Mouse (Mus musculus) Patski (cell line): ENCODE data around the gene Zfyve1. TPM values are rescaled to one million over a fixed set of nuclear protein-coding genes. Genes with fewer than 3 reads are reported as not detected.
"Not testable (repeated sequence)": the region's sequence is repeated elsewhere in the genome, so short reads cannot be mapped to it uniquely, and the experiment has no call there.

Experiments
- ATAC-seq: fragments of 100-300 bp; one replicate; pipeline ENCODE4 v1.8.0; 2021
- CTCF ChIA-PET: fragments of 350-600 bp; sonication (Branson Sonifier 250); formaldehyde crosslinking; loops from one replicate; lab custom pipeline; 2022; ENCODE audit warnings: inconsistent platforms; lab: Charles Lee
- POLR2A ChIA-PET: fragments of 350-600 bp; sonication (Branson Sonifier 250); formaldehyde crosslinking; loops from one replicate; lab custom pipeline; 2022; ENCODE audit warnings: antibody characterized with exemption, inconsistent platforms; lab: Charles Lee
- DNase-seq: peaks from one replicate; pipeline ENCODE4 v3.0.0-alpha.2; 2011; ENCODE audit warnings: low read depth, low spot score
- H3K27me3 ChIP-seq: fragments of 371-371 bp; one replicate; pipeline ENCODE4 v1.5.1; 2021
- CTCF ChIP-seq: fragments of 100-300 bp; IDR thresholded peaks from one replicate; pipeline ENCODE4 v1.5.1; 2021
- in situ Hi-C: fragments of 300-500 bp; cut with MboI; formaldehyde crosslinking; loops from 3 replicates; pipeline ENCODE4 v1.11.1; 2018; ENCODE audit warnings: low pct_unique_long_range_greater_than_20kb, mixed read lengths
- polyA plus RNA-seq: library from polyadenylated mRNA; unstranded; gene quantifications from one replicate; pipeline ENCODE4 v1.2.3, GENCODE M21; 2021

The Zfyve1 gene
- polyA plus RNA-seq: 47.2 TPM

- in situ Hi-C loops: no loop called here
- no peaks in the 10 kb centered on the region for H3K27me3 ChIP-seq
- POLR2A ChIA-PET: interaction anchor here (0.7 kb wide), 1 partner anchor 650 kb away, joined by 5 read pairs; no protein-coding TSS in a partner anchor
- CTCF ChIA-PET: interaction anchor here (0.7 to 1.2 kb wide), 2 partner anchors 10 to 27 kb away, joined by 3 read pairs; no protein-coding TSS in a partner anchor
- DNase-seq (peak; percentile 81), ATAC-seq (peak; percentile 98)
- no peak for TF ChIP-seq CTCF
These were observed at the start of gene Zfyve1 for GRCm38 (mm10) chr12:83597025-83597501. TSS of gene Zfyve1 (minus strand) at chr12:83597222.

- ChIA-PET POLR2A (no interaction called here), CTCF (interaction anchor here (1.0 kb wide), 1 partner anchor 27 kb away, joined by 3 read pairs; no protein-coding TSS in a partner anchor)
- in situ Hi-C loops: no loop called here
- ATAC-seq (no peak), DNase-seq (no peak)
- TF ChIP-seq CTCF: no peak
- H3K27me3 ChIP-seq: no peaks in the 10 kb centered on the region
These were observed 46.1 kb upstream of the Zfyve1 start for GRCm38 (mm10) chr12:83643116-83643515.

- no peaks in the 10 kb centered on the region for H3K27me3 ChIP-seq
- ChIA-PET POLR2A (interaction anchor here (0.6 kb wide), 1 partner anchor 254 kb away, joined by 5 read pairs; no protein-coding TSS in a partner anchor), CTCF (interaction anchor here (1.0 to 1.1 kb wide), 2 partner anchors 9 to 18 kb away, joined by 3 read pairs; no protein-coding TSS in a partner anchor)
- in situ Hi-C loops: no loop called here
- ATAC-seq: no peak
- no peak for TF ChIP-seq CTCF
- DNase-seq: no peak
These were observed 44.2 kb upstream of the Zfyve1 start for GRCm38 (mm10) chr12:83641233-83641632.

- ChIA-PET CTCF (no interaction called here), POLR2A (no interaction called here)
- H3K27me3 ChIP-seq: no peaks in the 10 kb centered on the region
- no peak for TF ChIP-seq CTCF
- in situ Hi-C loops: no loop called here
- DNase-seq (no peak), ATAC-seq (no peak)
These were observed 36.8 kb upstream of the Zfyve1 start for GRCm38 (mm10) chr12:83633807-83634206.

- ATAC-seq (peak; percentile 49), DNase-seq (no peak)
- in situ Hi-C loops: no loop called here
- TF ChIP-seq CTCF: no peak
- ChIA-PET CTCF (no interaction called here), POLR2A (no interaction called here)
- no peaks in the 10 kb centered on the region for H3K27me3 ChIP-seq
These were observed 35.6 kb upstream of the Zfyve1 start for GRCm38 (mm10) chr12:83632680-83633025.

GRCm38 (mm10) chr12:83631743-83632679, 35.0 kb upstream of the Zfyve1 start:
- in situ Hi-C loops: no loop called here
- POLR2A ChIA-PET: no interaction called here
- CTCF ChIA-PET: no interaction called here
- DNase-seq (peak; percentile 95), ATAC-seq (peak; percentile 92)
- no peak for TF ChIP-seq CTCF
- no peaks in the 10 kb centered on the region for H3K27me3 ChIP-seq

- POLR2A ChIA-PET, in situ Hi-C loops, ATAC-seq, DNase-seq, H3K27me3 ChIP-seq, CTCF ChIA-PET: not testable (repeated sequence)
These were observed 33.9 kb upstream of the Zfyve1 start, which contains the start of gene Rbm25 for GRCm38 (mm10) chr12:83630936-83631335. TSS of gene Rbm25 (plus strand) at chr12:83631236.

GRCm38 (mm10) chr12:83624321-83624720, 27.3 kb upstream of the Zfyve1 start:
- POLR2A ChIA-PET: no interaction called here
- TF ChIP-seq CTCF: no peak
- no peak for ATAC-seq

GRCm38 (mm10) chr12:83622031-83622755, 25.2 kb upstream of the Zfyve1 start:
- no peak for DNase-seq
- no peaks in the 10 kb centered on the region for H3K27me3 ChIP-seq
- ChIA-PET CTCF (no interaction called here), POLR2A (no interaction called here)
- in situ Hi-C loops: no loop called here
- TF ChIP-seq CTCF: no peak
- ATAC-seq: no peak

More at GRCm38 (mm10) chr12:83624321-83624720, 27.3 kb upstream of the Zfyve1 start:
- CTCF ChIA-PET: interaction anchor here (0.9 kb wide), 1 partner anchor 27 kb away, joined by 3 read pairs; no protein-coding TSS in a partner anchor
- in situ Hi-C loops: no loop called here
- no peaks in the 10 kb centered on the region for H3K27me3 ChIP-seq
- DNase-seq: no peak

- H3K27me3 ChIP-seq, ATAC-seq, in situ Hi-C loops, POLR2A ChIA-PET, DNase-seq: not testable (repeated sequence)
- CTCF ChIA-PET: interaction anchor here (1.2 kb wide), 1 partner anchor 14 kb away, joined by 3 read pairs; no protein-coding TSS in a partner anchor
These were observed 23.7 kb upstream of the Zfyve1 start for GRCm38 (mm10) chr12:83620694-83621093.
